Mouse (Mus musculus): ENCODE data around the gene Dgkz. TPM values are rescaled to one million over a fixed set of nuclear protein-coding genes. Genes with fewer than 3 reads are reported as not detected.

The Dgkz gene
- total and polyA plus RNA-seq, 2 experiments from 2014 or later, result 40.7 to 163 TPM

DNA sequence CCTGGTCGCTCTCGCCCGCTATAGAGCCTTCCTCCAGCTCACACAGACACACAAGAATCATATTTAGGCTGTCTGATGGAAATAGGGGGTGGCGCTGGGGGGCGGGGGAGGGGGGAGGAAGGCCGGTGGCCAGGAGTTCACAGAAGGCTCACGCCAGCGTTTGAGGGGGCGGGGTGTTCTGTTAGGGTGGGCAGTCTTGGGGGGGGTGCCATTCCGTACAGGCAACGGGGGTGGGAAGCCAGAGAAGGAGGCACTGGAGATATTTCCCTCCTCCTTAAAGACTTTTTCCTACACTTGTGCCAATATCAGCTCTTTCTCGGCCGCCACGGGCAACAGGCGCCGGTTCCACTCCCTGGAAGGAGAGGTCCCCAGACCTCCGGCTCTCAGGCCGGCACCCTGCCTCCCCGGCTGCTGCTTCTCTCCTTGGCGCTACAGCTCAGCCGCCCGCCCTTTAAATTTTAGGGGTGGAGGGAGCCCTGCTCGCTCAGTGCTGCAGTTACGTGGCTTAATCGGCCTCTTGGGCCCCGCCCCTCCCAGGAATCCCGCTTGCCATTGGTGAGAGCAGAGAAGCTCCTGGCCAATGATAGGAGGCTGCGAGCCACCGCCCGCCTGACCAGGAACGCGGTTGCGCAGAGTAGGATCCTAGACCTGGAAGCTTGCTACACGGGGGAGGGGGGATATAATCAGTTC, 32.4 kb upstream of the Dgkz start:
- under 1% methylated on average over 33 of the region's 34 CpGs for WGBS
- H3K4me2 ChIP-seq (ENCODE audit: low read depth, low read length), result peak overlapping the region; percentile 72
- H3K9ac ChIP-seq (replicated peaks; ENCODE audit: low read length), result peak overlapping the region; percentile 55
- no peak for TF ChIP-seq CTCF (IDR thresholded peaks at IDR 0.05; ENCODE audit: low read depth)
- peak overlapping the region; percentile 94 for H3K27ac ChIP-seq
- peak; percentile 99 for DNase-seq (ENCODE audit: low spot score)
- no peaks in the 10 kb centered on the region for H3K36me3 ChIP-seq (ENCODE audit: insufficient read depth, low read length)
- H3K9me3 ChIP-seq (ENCODE audit: low read length), result no peaks in the 10 kb centered on the region
- H3K27me3 ChIP-seq (ENCODE audit: insufficient read depth, low read length), result no peaks in the 10 kb centered on the region; the same call in 1 of the 2 replicates
- peaks cover 5% of the 10 kb centered on the region; the same call in 1 of the 2 replicates for H3K4me1 ChIP-seq (ENCODE audit: insufficient read depth, low read length)
- ATAC-seq, result peak; percentile 97
- peak overlapping the region; percentile 44 for H3K4me3 ChIP-seq (ENCODE audit: low read length)

DNA sequence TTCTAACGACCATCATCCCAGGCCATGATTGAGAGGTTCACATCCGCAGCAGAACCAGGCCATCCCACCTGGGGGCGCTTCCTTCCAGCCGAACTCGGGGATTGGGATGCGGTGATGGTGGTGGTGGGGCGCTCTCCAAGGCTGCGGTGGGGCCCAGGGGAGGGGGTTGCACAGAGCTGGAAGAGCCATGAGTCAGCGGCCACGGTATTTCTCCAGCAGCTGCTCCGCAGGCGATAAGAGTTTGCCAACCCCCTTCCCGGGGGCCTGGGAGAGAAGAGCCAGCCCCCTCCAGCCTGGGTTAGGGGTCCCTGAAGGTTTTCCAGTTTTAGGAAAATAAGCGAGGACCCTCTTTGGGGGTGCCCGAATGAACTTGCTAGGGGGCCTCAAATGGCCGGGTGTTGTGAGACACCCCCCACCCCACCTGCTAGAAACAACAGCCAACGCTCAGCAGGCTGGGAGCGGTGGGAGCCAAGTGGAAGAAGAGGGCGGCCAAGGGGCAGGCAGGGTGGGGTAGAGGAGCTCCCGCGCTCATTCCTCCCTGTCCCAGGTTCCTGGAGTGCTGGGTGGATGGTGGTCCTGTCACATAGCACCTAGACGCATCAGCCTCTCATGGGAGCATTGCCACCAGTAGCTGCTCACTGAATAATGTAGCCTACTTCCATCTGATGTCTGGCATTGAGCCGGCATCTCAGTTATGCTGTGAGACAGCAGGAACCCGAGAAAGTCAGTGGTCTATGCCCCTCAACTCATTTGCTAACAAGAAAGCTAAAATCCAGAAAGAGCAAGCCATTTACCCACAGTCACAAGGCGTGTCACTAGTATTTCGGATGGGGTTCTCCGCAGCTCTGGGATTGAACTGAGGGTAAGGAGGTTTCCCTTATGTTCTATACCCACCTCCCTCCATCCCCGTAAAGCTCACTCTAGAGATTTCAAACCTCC, 31.6 kb upstream of the Dgkz start:
- Histone ChIP-seq H3K4me3 (ENCODE audit: low read length) (peak overlapping the region; percentile 44), H3K9ac (replicated peaks; ENCODE audit: low read length) (peak overlapping the region; percentile 55), H3K4me2 (ENCODE audit: low read depth, low read length) (peak overlapping the region; percentile 72), H3K27ac (peak overlapping the region; percentile 94), H3K4me1 (ENCODE audit: insufficient read depth, low read length) (peaks cover 5% of the 10 kb centered on the region; the same call in 1 of the 2 replicates), H3K36me3 (ENCODE audit: insufficient read depth, low read length) (no peaks in the 10 kb centered on the region), H3K27me3 (ENCODE audit: insufficient read depth, low read length) (no peaks in the 10 kb centered on the region; the same call in 1 of the 2 replicates), H3K9me3 (ENCODE audit: low read length) (no peaks in the 10 kb centered on the region)
- ATAC-seq (peak; percentile 73), DNase-seq (ENCODE audit: low spot score) (peak; percentile 86)
- peak; percentile 79 for TF ChIP-seq CTCF (IDR thresholded peaks at IDR 0.05; ENCODE audit: low read depth)
- WGBS, result under 1% methylated on average over 28 of the region's 28 CpGs

DNA sequence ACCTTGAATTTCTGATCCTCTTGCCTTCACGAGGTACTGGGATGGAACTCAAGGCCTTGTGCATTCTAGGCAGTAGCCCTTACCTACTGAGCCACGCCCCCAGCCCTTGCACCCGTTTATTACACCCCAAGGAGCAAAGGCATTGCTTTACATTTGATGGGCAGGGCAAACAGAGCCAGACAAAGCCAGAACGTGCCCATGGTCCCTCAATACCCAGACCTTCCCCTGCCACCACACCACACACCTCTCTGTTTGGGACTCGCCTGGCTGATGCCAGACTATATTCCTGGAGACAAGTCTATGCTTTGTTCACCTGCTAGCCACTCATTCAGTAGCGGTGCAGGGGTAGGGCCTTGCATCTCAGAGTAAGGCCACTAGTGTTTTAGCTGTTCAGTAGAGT, 30.8 kb upstream of the Dgkz start:
- Histone ChIP-seq H3K4me2 (ENCODE audit: low read depth, low read length) (peak overlapping the region; percentile 72), H3K4me3 (ENCODE audit: low read length) (no peak overlapping the region; the same call in 1 of the 2 replicates), H3K27me3 (ENCODE audit: insufficient read depth, low read length) (no peaks in the 10 kb centered on the region; the same call in 1 of the 2 replicates), H3K9ac (replicated peaks; ENCODE audit: low read length) (0 out of 2 replicates have a peak overlapping the region, but pooled peaks have one; percentile 55), H3K9me3 (ENCODE audit: low read length) (no peaks in the 10 kb centered on the region), H3K27ac (peak overlapping the region; percentile 94; the same call in 1 of the 2 replicates), H3K4me1 (ENCODE audit: insufficient read depth, low read length) (peaks cover 5% of the 10 kb centered on the region; the same call in 1 of the 2 replicates), H3K36me3 (ENCODE audit: insufficient read depth, low read length) (no peaks in the 10 kb centered on the region)
- no peak for TF ChIP-seq CTCF (IDR thresholded peaks at IDR 0.05; ENCODE audit: low read depth)
- no peak for ATAC-seq
- DNase-seq (ENCODE audit: low spot score), result no peak
- 53% methylated on average over 6 of the region's 6 CpGs for WGBS

DNA sequence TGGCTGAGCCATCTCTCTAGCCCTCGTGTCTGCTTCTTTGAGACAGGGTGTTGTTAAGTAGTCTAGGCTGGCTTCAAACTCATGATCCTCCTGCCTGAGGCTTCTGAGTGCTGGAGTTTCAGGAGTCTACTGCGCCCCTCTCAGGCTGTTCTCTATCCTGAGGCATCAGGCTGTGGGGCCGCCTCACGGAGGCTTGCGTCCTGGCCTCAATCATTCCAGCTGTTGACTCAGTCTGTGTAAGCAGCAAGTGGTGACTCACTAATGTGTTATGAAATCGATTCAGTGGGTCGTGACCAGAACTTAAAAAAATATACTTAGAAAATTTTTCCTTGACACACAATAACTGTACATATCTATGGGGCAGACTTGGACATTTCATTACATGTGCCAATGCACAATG, 29.0 kb upstream of the Dgkz start:
- no peak overlapping the region for H3K4me2 ChIP-seq (ENCODE audit: low read depth, low read length)
- no peaks in the 10 kb centered on the region for H3K36me3 ChIP-seq (ENCODE audit: insufficient read depth, low read length)
- no peak overlapping the region for H3K27ac ChIP-seq
- H3K9me3 ChIP-seq (ENCODE audit: low read length), result no peaks in the 10 kb centered on the region
- no peak for DNase-seq (ENCODE audit: low spot score)
- peaks cover 5% of the 10 kb centered on the region; the same call in 1 of the 2 replicates for H3K4me1 ChIP-seq (ENCODE audit: insufficient read depth, low read length)
- WGBS, result 84% methylated on average over 7 of the region's 7 CpGs
- H3K27me3 ChIP-seq (ENCODE audit: insufficient read depth, low read length), result no peaks in the 10 kb centered on the region
- TF ChIP-seq CTCF (IDR thresholded peaks at IDR 0.05; ENCODE audit: low read depth), result no peak
- ATAC-seq, result no peak
- H3K9ac ChIP-seq (replicated peaks; ENCODE audit: low read length), result no peak overlapping the region
- no peak overlapping the region for H3K4me3 ChIP-seq (ENCODE audit: low read length)

DNA sequence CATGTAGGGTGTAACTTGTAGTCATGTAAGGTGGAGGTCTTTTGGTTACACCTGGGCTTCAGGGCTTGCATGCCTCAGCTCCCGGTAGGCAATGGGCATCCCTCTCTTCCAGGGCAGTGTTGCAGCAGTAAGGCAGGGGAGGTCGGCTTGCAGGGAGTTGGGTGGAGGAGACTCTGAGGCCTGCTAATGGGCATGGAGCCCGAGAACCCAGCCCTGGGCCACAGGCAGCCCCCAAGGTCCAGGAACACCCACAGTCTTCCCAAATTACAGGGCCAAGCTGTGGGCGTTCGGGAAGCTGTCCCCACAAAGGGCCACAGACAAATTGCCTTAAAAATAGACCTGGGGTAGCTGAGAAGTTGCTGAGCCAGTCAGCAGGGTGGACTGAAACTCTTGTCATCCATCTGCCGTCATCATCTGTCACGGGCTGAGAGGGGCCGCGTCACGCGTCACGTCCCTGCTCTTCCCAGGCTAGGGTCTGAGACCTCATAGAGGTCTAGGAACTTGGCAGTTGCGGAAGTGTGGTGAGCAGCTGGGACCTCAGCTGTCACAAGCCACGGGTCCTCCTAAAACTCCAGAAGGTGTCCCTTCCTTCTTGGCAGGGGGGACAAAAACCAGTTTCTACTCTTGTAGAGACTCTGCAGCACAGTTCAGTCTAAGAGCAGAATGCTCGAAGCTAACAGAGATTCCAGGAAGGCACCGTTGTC, 22.4 kb upstream of the Dgkz start:
- no peak overlapping the region for H3K9ac ChIP-seq (replicated peaks; ENCODE audit: low read length)
- no peak overlapping the region for H3K27ac ChIP-seq
- TF ChIP-seq CTCF (IDR thresholded peaks at IDR 0.05; ENCODE audit: low read depth), result no peak
- ATAC-seq, result peak; percentile 61
- H3K9me3 ChIP-seq (ENCODE audit: low read length), result no peaks in the 10 kb centered on the region
- no peaks in the 10 kb centered on the region for H3K27me3 ChIP-seq (ENCODE audit: insufficient read depth, low read length)
- DNase-seq (ENCODE audit: low spot score), result peak; percentile 39
- no peak overlapping the region for H3K4me2 ChIP-seq (ENCODE audit: low read depth, low read length)
- no peak overlapping the region for H3K4me3 ChIP-seq (ENCODE audit: low read length)
- WGBS, result 62% methylated on average over 16 of the region's 16 CpGs
- no peaks in the 10 kb centered on the region for H3K36me3 ChIP-seq (ENCODE audit: insufficient read depth, low read length)
- H3K4me1 ChIP-seq (ENCODE audit: insufficient read depth, low read length), result no peaks in the 10 kb centered on the region

DNA sequence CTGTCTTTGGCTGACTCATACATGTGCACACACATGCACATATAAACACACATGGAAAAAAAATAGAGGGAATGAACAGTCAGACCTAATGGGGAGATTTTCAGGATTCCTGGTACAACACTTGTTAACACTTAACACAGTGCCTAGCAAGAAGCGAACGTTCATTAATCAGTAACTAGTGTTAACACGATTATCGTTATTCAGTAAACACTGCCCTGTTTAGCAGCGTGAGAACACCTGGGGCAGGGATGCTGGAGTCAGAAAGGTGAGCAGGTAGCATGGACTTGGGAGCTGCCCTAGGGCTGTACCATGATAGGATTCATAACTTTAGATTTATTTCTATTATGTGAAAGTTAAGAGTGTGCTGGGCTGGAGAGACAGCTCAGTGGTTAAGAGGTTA, 20.3 kb upstream of the Dgkz start:
- Histone ChIP-seq H3K4me2 (ENCODE audit: low read depth, low read length) (no peak overlapping the region), H3K27ac (no peak overlapping the region), H3K36me3 (ENCODE audit: insufficient read depth, low read length) (no peaks in the 10 kb centered on the region), H3K4me1 (ENCODE audit: insufficient read depth, low read length) (no peaks in the 10 kb centered on the region), H3K27me3 (ENCODE audit: insufficient read depth, low read length) (no peaks in the 10 kb centered on the region), H3K9ac (replicated peaks; ENCODE audit: low read length) (no peak overlapping the region), H3K9me3 (ENCODE audit: low read length) (no peaks in the 10 kb centered on the region), H3K4me3 (ENCODE audit: low read length) (no peak overlapping the region)
- no peak for TF ChIP-seq CTCF (IDR thresholded peaks at IDR 0.05; ENCODE audit: low read depth)
- no peak for DNase-seq (ENCODE audit: low spot score)
- no peak for ATAC-seq
- WGBS, result 88% methylated on average over 5 of the region's 5 CpGs
